Mouse (Mus musculus) liver, embryonic 12.5 days (tissue): ENCODE data around the gene Man2a1. TPM values are rescaled to one million over a fixed set of nuclear protein-coding genes. Genes with fewer than 3 reads are reported as not detected.

Experiments used
- polyA plus RNA-seq: library from polyadenylated mRNA; unstranded; fragments of >200 nt; fragmentation: Nextera tagmentation; extraction: Ambion mirVana; gene quantifications from 2 replicates; pipeline ENCODE4 v1.2.1, GENCODE M21; 2016

Gene Man2a1
- polyA plus RNA-seq, 1 experiment from 2014 or later: 5.9 TPM

Other genes starting within 250 kb of the Man2a1 start
- not detected in 2 replicates for gene 4930583I09Rik, start 235.3 kb downstream of the Man2a1 start, polyA plus RNA-seq